Mouse (Mus musculus) left cerebral cortex, adult 9 months (tissue): ENCODE results near the gene Pigv.

Experiments used
- DNase-seq, 2 experiments: peaks; one replicate each; pipeline ENCODE4 v3.0.0; 2022; ENCODE audit warnings: low spot score in 2 of 2

Gene Pigv

GRCm38 (mm10) chr4:133645680-133646079 is 26.8 kb downstream of the Pigv start:
- DNase-seq = no peak

- no peak for DNase-seq
Observed at GRCm38 (mm10) chr4:133645195-133645594, 27.3 kb downstream of the Pigv start.

- no peak for DNase-seq
Observed at GRCm38 (mm10) chr4:133634043-133634410, 38.4 kb downstream of the Pigv start.

- peak in 1 of 2 experiments; percentile 86 for DNase-seq
Observed at GRCm38 (mm10) chr4:133633332-133634042, 39.0 kb downstream of the Pigv start.

- DNase-seq = no peak
Observed at GRCm38 (mm10) chr4:133632483-133633327, 39.7 kb downstream of the Pigv start.

- no peak for DNase-seq
Observed at GRCm38 (mm10) chr4:133631769-133632411, 40.6 kb downstream of the Pigv start.

GRCm38 (mm10) chr4:133631071-133631768 is 41.2 kb downstream of the Pigv start:
- DNase-seq = no peak

GRCm38 (mm10) chr4:133630326-133630920 is 42.0 kb downstream of the Pigv start:
- DNase-seq = no peak

- no peak for DNase-seq
Observed at GRCm38 (mm10) chr4:133629191-133629590, 43.3 kb downstream of the Pigv start.

GRCm38 (mm10) chr4:133628517-133628916 is 43.9 kb downstream of the Pigv start:
- DNase-seq = no peak

GRCm38 (mm10) chr4:133627039-133627438 is 45.4 kb downstream of the Pigv start:
- DNase-seq = no peak

- no peak for DNase-seq
Observed at GRCm38 (mm10) chr4:133626621-133627020, 45.8 kb downstream of the Pigv start.

GRCm38 (mm10) chr4:133626221-133626620 is 46.2 kb downstream of the Pigv start:
- DNase-seq = no peak

GRCm38 (mm10) chr4:133625621-133626071 is 46.8 kb downstream of the Pigv start:
- DNase-seq = no peak

- DNase-seq = no peak
Observed at GRCm38 (mm10) chr4:133624830-133625229, 47.6 kb downstream of the Pigv start.

- DNase-seq = no peak
Observed at GRCm38 (mm10) chr4:133622161-133622695, 50.2 kb downstream of the Pigv start.

- no peak for DNase-seq
Observed at GRCm38 (mm10) chr4:133620668-133621067, 51.8 kb downstream of the Pigv start.

- no peak for DNase-seq
Observed at GRCm38 (mm10) chr4:133619473-133620136, 52.8 kb downstream of the Pigv start.

- DNase-seq = no peak
Observed at GRCm38 (mm10) chr4:133617936-133618335, 54.5 kb downstream of the Pigv start.

- DNase-seq = no peak
Observed at GRCm38 (mm10) chr4:133615416-133615815, 57.0 kb downstream of the Pigv start.
